Mouse (Mus musculus): ENCODE measurements around the gene Siva1.

Siva1 gene

GRCm38 (mm10) chr12:112659109-112659508, 14.6 kb downstream of the Siva1 start:
- peak in 1 of 2 experiments; percentile 50 for DNase-seq (ENCODE audit: low spot score in 2 of 2)

GRCm38 (mm10) chr12:112660576-112661326, 16.3 kb downstream of the Siva1 start:
- no peak for DNase-seq (ENCODE audit: low spot score in 2 of 2)

GRCm38 (mm10) chr12:112661327-112661605, 16.8 kb downstream of the Siva1 start:
- no peak for DNase-seq (ENCODE audit: low spot score in 2 of 2)

- no peak for DNase-seq (ENCODE audit: low spot score in 2 of 2)
Measured at GRCm38 (mm10) chr12:112661851-112662250, 17.4 kb downstream of the Siva1 start.

- no peak for DNase-seq (ENCODE audit: low spot score in 2 of 2)
Measured at GRCm38 (mm10) chr12:112663303-112663702, 18.8 kb downstream of the Siva1 start.

- DNase-seq (ENCODE audit: low spot score in 2 of 2) = no peak
Measured at GRCm38 (mm10) chr12:112663716-112664115, 19.2 kb downstream of the Siva1 start.

- DNase-seq (ENCODE audit: low spot score in 2 of 2) = no peak
Measured at GRCm38 (mm10) chr12:112664124-112664523, 19.6 kb downstream of the Siva1 start.

- DNase-seq (ENCODE audit: low spot score in 2 of 2) = no peak
Measured at GRCm38 (mm10) chr12:112664656-112665055, 20.2 kb downstream of the Siva1 start.

- peak in 1 of 2 experiments; percentile 53 for DNase-seq (ENCODE audit: low spot score in 2 of 2)
Measured at GRCm38 (mm10) chr12:112665445-112665844, 21.0 kb downstream of the Siva1 start.

GRCm38 (mm10) chr12:112665881-112666544, 21.5 kb downstream of the Siva1 start:
- DNase-seq (ENCODE audit: low spot score in 2 of 2) = no peak

GRCm38 (mm10) chr12:112667619-112668297, 23.3 kb downstream of the Siva1 start:
- peak; percentile 69 to 76 for DNase-seq (ENCODE audit: low spot score in 2 of 2)

- peak; percentile 73 to 77 for DNase-seq (ENCODE audit: low spot score in 2 of 2)
Measured at GRCm38 (mm10) chr12:112670718-112671393, 26.4 kb downstream of the Siva1 start.

- no peak for DNase-seq (ENCODE audit: low spot score in 2 of 2)
Measured at GRCm38 (mm10) chr12:112671891-112672290, 27.4 kb downstream of the Siva1 start.

GRCm38 (mm10) chr12:112672744-112673575, 28.5 kb downstream of the Siva1 start:
- peak; percentile 46 to 54 for DNase-seq (ENCODE audit: low spot score in 2 of 2)

GRCm38 (mm10) chr12:112673576-112674091, 29.2 kb downstream of the Siva1 start:
- peak; percentile 49 to 50 for DNase-seq (ENCODE audit: low spot score in 2 of 2)

GRCm38 (mm10) chr12:112674132-112675011, 29.9 kb downstream of the Siva1 start, which contains the start of gene Akt1:
Gene Akt1, minus strand, starts transcription at chr12:112674884.
- peak; percentile 76 to 81 for DNase-seq (ENCODE audit: low spot score in 2 of 2)

GRCm38 (mm10) chr12:112675245-112676035, 31.0 kb downstream of the Siva1 start:
- DNase-seq (ENCODE audit: low spot score in 2 of 2) = peak; percentile 69 to 83

GRCm38 (mm10) chr12:112677076-112677475, 32.6 kb downstream of the Siva1 start:
- no peak for DNase-seq (ENCODE audit: low spot score in 2 of 2)

- no peak for DNase-seq (ENCODE audit: low spot score in 2 of 2)
Measured at GRCm38 (mm10) chr12:112677943-112678554, 33.6 kb downstream of the Siva1 start.

Data from heart, adult 9 months (tissue).